Mouse (Mus musculus): ENCODE results near the gene Stat2. TPM values are rescaled to one million over a fixed set of nuclear protein-coding genes. Genes with fewer than 3 reads are reported as not detected.
"Not testable (repeated sequence)": the region's sequence is repeated elsewhere in the genome, so short reads cannot be mapped to it uniquely, and the experiment has no call there.

Stat2 gene
- polyA plus RNA-seq, 1 experiment from 2014 or later: 21.0 TPM

DNA sequence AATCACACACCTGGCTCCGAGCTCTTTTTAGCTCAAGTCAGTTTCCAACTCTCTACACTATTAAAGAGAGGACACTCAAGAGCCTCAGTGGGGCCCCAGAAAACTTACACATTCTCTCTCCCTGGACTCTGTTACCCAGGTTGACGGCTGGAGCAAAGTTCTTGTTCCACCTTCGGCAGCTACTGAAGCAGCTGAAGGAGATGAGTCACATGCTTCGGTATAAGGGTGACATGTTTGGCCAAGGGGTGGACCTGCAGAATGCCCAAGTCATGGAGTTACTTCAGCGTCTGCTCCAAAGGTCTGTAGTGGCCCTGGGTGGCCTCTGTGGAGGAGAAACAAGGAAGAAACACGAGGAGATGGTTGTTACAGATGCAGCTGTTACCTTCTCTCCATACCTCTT, 10.6 kb downstream of the Stat2 start:
- H3K4me1 ChIP-seq (ENCODE audit: control insufficient read depth, insufficient read depth, low read length): no peaks in the 10 kb centered on the region
- peaks cover 38% of the 10 kb centered on the region for H3K36me3 ChIP-seq (ENCODE audit: control insufficient read depth, insufficient read depth, low read length)
- no peaks in the 10 kb centered on the region for H3K9me3 ChIP-seq (ENCODE audit: control insufficient read depth, low read length)
- WGBS: 90% methylated on average over 6 of the region's 6 CpGs
- no peak for ATAC-seq (ENCODE audit: low read depth)
- no peak overlapping the region for H3K4me3 ChIP-seq (ENCODE audit: low read depth, low read length)
- no peak overlapping the region for H3K4me2 ChIP-seq (ENCODE audit: low read depth, low read length)
- H3K27ac ChIP-seq (ENCODE audit: low read depth, low read length): no peak overlapping the region
- H3K27me3 ChIP-seq (ENCODE audit: control insufficient read depth, insufficient read depth, low read length): no peaks in the 10 kb centered on the region
- H3K9ac ChIP-seq (replicated peaks; ENCODE audit: low read depth, low read length): no peak overlapping the region

DNA sequence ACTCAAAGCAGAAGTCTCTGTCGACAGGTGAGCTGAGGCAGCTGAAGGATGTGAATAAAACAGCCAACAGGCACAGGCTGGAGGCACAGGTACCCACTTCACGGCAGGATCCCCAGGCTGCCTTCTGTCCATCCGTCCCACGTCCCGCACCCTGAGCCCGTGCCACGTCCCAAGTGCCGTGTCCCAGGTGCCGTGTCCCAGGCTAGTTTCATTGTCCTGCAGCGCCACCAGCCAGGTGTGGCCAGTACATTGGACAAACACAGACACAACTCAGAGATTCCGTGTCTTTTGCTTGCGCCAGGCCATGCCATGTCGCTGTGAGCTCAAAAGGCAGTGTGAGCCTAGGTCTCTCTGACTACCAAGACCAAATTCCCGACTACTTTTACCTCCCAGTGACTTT, 11.3 kb downstream of the Stat2 start:
- no peak for ATAC-seq (ENCODE audit: low read depth)
- no peaks in the 10 kb centered on the region for H3K9me3 ChIP-seq (ENCODE audit: control insufficient read depth, low read length)
- peaks cover 46% of the 10 kb centered on the region for H3K36me3 ChIP-seq (ENCODE audit: control insufficient read depth, insufficient read depth, low read length)
- H3K27me3 ChIP-seq (ENCODE audit: control insufficient read depth, insufficient read depth, low read length): no peaks in the 10 kb centered on the region
- no peaks in the 10 kb centered on the region for H3K4me1 ChIP-seq (ENCODE audit: control insufficient read depth, insufficient read depth, low read length)
- H3K27ac ChIP-seq (ENCODE audit: low read depth, low read length): no peak overlapping the region
- no peak overlapping the region for H3K4me2 ChIP-seq (ENCODE audit: low read depth, low read length)
- H3K9ac ChIP-seq (replicated peaks; ENCODE audit: low read depth, low read length): no peak overlapping the region
- WGBS: 91% methylated on average over 14 of the region's 14 CpGs
- no peak overlapping the region for H3K4me3 ChIP-seq (ENCODE audit: low read depth, low read length)

DNA sequence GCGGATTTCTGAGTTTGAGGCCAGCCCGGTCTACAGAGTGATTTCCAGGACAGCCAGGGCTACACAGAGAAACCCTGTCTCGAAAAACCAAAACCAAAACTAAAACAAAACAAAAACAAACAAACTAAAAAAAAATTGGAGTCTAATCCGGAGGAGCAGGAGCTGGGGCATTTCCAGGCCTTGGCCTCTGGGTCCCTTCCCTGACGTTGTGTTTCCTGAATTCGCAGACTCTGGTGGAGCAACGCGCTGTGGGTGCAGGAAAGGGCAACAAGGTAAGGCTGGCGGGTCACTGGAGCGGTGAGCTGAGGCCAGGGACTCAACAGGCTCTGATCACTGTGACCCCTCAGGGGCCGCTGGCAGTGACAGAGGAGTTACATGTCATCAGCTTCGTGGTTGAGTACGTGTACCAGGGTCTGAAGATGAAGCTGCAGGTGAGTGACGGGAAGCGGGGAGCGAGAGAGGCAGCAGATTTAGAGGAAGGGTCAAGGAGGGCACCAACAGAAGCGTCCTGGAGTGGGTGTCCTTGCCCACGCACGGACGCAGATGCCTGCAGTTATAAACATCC, 12.6 kb downstream of the Stat2 start:
- H3K4me3 ChIP-seq (ENCODE audit: low read depth, low read length): no peak overlapping the region
- no peak overlapping the region for H3K27ac ChIP-seq (ENCODE audit: low read depth, low read length)

DNA sequence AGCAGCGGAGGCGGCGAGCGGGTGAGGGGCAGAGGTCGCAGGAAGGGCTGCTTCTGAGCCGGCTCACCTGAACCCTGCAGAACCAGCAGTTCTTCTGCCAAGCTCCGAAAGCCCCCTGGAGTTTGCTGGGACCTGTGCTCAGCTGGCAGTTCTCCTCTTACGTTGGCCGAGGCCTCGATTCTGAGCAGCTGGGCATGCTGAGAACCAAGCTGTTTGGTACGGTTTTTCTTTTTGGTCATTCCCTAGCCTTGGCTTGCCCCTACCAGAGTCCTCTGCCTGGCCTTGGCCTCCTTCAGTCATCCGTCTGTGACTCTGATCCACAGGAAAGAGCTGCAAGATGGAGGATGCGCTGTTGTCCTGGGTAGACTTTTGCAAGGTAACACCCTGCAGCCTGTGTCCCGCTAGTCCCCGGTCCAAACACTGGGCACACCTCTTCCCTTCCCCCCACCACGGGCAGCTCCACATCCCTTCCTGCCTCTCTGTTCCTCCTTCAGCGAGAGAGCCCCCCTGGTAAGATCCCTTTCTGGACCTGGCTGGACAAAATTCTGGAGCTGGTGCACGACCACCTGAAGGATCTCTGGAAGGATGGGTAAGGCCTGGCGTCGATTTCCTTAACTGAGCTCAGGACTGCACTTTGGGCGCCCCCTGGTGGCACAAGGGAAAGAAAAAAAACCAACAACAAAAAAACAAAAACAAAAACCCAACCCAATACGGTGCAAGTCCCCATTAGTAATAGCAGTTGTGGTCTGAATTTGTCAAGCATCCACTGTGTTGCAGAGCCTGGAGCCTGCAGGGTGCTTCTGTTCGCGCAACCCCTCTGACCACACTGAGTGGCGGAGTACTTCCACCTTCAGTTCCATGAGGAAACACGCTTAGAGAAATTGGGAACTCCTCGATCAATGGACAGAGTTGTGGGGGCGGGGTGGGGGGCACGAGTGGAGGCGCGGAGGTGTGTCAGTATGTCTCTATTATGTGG, 13.5 kb downstream of the Stat2 start:
- Histone ChIP-seq H3K4me2 (ENCODE audit: low read depth, low read length) (no peak overlapping the region), H3K36me3 (ENCODE audit: control insufficient read depth, insufficient read depth, low read length) (peaks cover 44% of the 10 kb centered on the region), H3K9ac (replicated peaks; ENCODE audit: low read depth, low read length) (no peak overlapping the region), H3K9me3 (ENCODE audit: control insufficient read depth, low read length) (no peaks in the 10 kb centered on the region), H3K4me3 (ENCODE audit: low read depth, low read length) (no peak overlapping the region), H3K27ac (ENCODE audit: low read depth, low read length) (no peak overlapping the region), H3K4me1 (ENCODE audit: control insufficient read depth, insufficient read depth, low read length) (no peaks in the 10 kb centered on the region), H3K27me3 (ENCODE audit: control insufficient read depth, insufficient read depth, low read length) (no peaks in the 10 kb centered on the region)
- 65% methylated on average over 31 of the region's 31 CpGs for whole genome bisulfite sequencing
- ATAC-seq (ENCODE audit: low read depth): no peak; the same call in 1 of the 2 replicates

More for the DNA sequence above, 12.6 kb downstream of the Stat2 start:
- Histone ChIP-seq H3K9ac (replicated peaks; ENCODE audit: low read depth, low read length) (no peak overlapping the region), H3K4me2 (ENCODE audit: low read depth, low read length) (no peak overlapping the region), H3K9me3 (ENCODE audit: control insufficient read depth, low read length) (no peaks in the 10 kb centered on the region), H3K4me1 (ENCODE audit: control insufficient read depth, insufficient read depth, low read length) (no peaks in the 10 kb centered on the region), H3K36me3 (ENCODE audit: control insufficient read depth, insufficient read depth, low read length) (peaks cover 47% of the 10 kb centered on the region), H3K27me3 (ENCODE audit: control insufficient read depth, insufficient read depth, low read length) (no peaks in the 10 kb centered on the region)
- 90% methylated on average over 20 of the region's 20 CpGs for WGBS
- no peak for ATAC-seq (ENCODE audit: low read depth)

DNA sequence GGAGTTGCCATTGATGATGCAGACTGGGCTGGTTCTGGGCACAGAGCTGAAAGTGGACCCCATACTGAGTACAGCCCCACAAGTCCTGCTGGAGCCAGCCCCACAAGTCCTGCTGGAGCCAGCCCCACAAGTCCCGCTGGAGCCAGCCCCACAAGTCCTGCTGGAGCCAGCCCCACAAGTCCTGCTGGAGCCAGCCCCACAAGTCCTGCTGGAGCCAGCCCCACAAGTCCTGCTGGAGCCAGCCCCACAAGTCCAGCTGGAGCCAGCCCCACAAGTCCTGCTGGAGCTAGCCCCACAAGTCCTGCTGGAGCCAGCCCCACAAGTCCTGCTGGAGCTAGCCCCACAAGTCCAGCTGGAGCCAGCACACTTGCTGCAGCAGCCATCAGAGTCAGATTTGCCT, 20.2 kb downstream of the Stat2 start:
- not testable (repeated sequence) for H3K9ac ChIP-seq (replicated peaks; ENCODE audit: low read depth, low read length); H3K27ac ChIP-seq (ENCODE audit: low read depth, low read length); H3K27me3 ChIP-seq (ENCODE audit: control insufficient read depth, insufficient read depth, low read length); H3K4me3 ChIP-seq (ENCODE audit: low read depth, low read length); ATAC-seq (ENCODE audit: low read depth); H3K4me1 ChIP-seq (ENCODE audit: control insufficient read depth, insufficient read depth, low read length); H3K9me3 ChIP-seq (ENCODE audit: control insufficient read depth, low read length); H3K4me2 ChIP-seq (ENCODE audit: low read depth, low read length)
- peaks cover 37% of the 10 kb centered on the region for H3K36me3 ChIP-seq (ENCODE audit: control insufficient read depth, insufficient read depth, low read length)
- 86% methylated on average over 1 of the region's 1 CpGs for WGBS

DNA sequence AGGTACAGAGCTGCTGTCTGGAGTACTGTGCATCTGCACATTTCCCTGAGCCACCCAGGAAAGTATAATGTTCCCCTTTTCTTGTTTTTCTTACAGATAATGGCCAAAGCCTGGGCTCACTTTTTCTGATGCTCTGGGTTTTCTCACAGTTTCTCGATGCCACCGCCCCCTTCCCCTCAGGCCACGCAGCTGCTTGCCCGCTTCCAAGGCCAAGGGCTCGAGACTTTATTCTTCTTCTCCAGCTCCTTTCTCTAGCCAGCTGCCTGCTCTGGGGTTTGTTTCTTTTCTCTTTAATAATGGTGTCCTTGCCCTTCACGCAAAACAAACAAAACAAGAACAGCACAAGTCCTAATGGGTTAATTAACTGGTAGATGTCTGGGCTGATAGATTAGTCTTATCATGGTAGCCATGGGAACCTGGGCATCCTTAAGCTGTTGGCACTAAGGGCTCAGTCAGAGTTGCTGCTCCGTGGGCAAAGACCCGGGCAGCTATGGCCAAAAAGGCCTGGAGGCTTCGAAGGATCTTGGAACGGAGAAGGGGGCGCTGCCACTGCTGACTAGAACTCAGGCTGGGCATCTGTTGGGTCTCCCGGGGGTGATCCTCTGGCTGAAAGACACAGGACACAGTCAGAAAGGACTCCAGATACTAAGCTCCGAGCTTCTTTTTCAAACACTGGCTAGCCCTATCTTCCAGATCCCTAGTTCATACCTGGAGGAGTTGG, 26.2 kb downstream of the Stat2 start:
- no peaks in the 10 kb centered on the region for H3K27me3 ChIP-seq (ENCODE audit: control insufficient read depth, insufficient read depth, low read length)
- no peak overlapping the region for H3K4me3 ChIP-seq (ENCODE audit: low read depth, low read length)
- no peaks in the 10 kb centered on the region for H3K9me3 ChIP-seq (ENCODE audit: control insufficient read depth, low read length)
- H3K4me1 ChIP-seq (ENCODE audit: control insufficient read depth, insufficient read depth, low read length): no peaks in the 10 kb centered on the region
- 65% methylated on average over 13 of the region's 13 CpGs for WGBS
- H3K4me2 ChIP-seq (ENCODE audit: low read depth, low read length): no peak overlapping the region
- no peak overlapping the region for H3K9ac ChIP-seq (replicated peaks; ENCODE audit: low read depth, low read length)
- no peak overlapping the region for H3K27ac ChIP-seq (ENCODE audit: low read depth, low read length)
- no peak for ATAC-seq (ENCODE audit: low read depth)
- peaks cover 16% of the 10 kb centered on the region; the same call in 1 of the 2 replicates for H3K36me3 ChIP-seq (ENCODE audit: control insufficient read depth, insufficient read depth, low read length)

DNA sequence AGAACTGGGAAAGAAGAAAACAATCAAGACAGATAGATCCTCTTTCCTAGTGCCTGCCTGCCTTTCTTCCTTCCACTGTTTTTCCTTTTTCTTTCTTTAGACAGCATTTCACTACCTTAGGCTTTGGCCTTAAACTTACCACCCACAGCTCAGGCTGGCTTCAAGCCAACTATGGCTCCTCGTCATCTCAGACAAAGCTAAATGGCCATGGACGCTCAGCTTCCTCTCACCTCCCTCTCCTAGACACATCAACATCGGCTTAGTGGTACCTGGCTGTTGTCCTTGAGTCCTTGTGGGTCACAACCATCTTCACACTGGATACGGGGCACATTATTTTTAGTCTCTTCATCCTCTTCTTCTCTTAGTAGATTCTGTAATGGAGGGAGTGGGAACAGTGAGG, 26.9 kb downstream of the Stat2 start:
- 75% methylated on average over 4 of the region's 4 CpGs for WGBS
- no peak overlapping the region for H3K4me2 ChIP-seq (ENCODE audit: low read depth, low read length)
- H3K4me1 ChIP-seq (ENCODE audit: control insufficient read depth, insufficient read depth, low read length): peaks cover 3% of the 10 kb centered on the region; the same call in 1 of the 2 replicates
- H3K27ac ChIP-seq (ENCODE audit: low read depth, low read length): no peak overlapping the region
- no peak overlapping the region for H3K9ac ChIP-seq (replicated peaks; ENCODE audit: low read depth, low read length)
- no peak for ATAC-seq (ENCODE audit: low read depth)
- H3K4me3 ChIP-seq (ENCODE audit: low read depth, low read length): no peak overlapping the region
- no peaks in the 10 kb centered on the region for H3K9me3 ChIP-seq (ENCODE audit: control insufficient read depth, low read length)
- H3K27me3 ChIP-seq (ENCODE audit: control insufficient read depth, insufficient read depth, low read length): no peaks in the 10 kb centered on the region
- H3K36me3 ChIP-seq (ENCODE audit: control insufficient read depth, insufficient read depth, low read length): peaks cover 9% of the 10 kb centered on the region; the same call in 1 of the 2 replicates

DNA sequence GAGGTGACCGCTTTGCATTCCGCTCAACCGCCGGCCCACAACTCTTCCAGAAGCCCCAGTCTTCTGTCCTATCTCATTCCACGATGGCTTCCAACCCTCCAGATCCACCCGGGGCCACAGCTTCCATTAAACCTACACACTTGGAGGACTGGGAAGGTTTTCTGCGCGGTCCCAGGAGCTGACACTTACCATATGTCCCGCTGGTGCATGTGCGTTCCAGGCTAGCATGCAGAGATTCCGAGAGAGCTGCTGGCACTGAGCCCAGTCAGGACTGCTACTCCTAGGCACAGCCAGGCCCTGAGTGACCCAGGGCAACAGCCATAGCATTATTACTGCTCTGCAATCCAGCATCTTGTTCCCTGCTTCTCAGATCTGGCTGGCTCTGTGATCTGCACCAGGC, 27.3 kb downstream of the Stat2 start:
- no peak overlapping the region for H3K27ac ChIP-seq (ENCODE audit: low read depth, low read length)
- ATAC-seq (ENCODE audit: low read depth): no peak; the same call in 1 of the 2 replicates

More for the DNA sequence above, 27.3 kb downstream of the Stat2 start:
- Histone ChIP-seq H3K4me1 (ENCODE audit: control insufficient read depth, insufficient read depth, low read length) (peaks cover 7% of the 10 kb centered on the region; the same call in 1 of the 2 replicates), H3K36me3 (ENCODE audit: control insufficient read depth, insufficient read depth, low read length) (peaks cover 5% of the 10 kb centered on the region; the same call in 1 of the 2 replicates), H3K4me2 (ENCODE audit: low read depth, low read length) (no peak overlapping the region), H3K9me3 (ENCODE audit: control insufficient read depth, low read length) (no peaks in the 10 kb centered on the region), H3K27me3 (ENCODE audit: control insufficient read depth, insufficient read depth, low read length) (no peaks in the 10 kb centered on the region), H3K9ac (replicated peaks; ENCODE audit: low read depth, low read length) (no peak overlapping the region), H3K4me3 (ENCODE audit: low read depth, low read length) (no peak overlapping the region)
- 78% methylated on average over 11 of the region's 11 CpGs for WGBS

Data from neural tube, embryonic 14.5 days (tissue).